Mouse (Mus musculus): ENCODE measurements around the gene Heatr4.
"Not testable (repeated sequence)": the region's sequence is repeated elsewhere in the genome, so short reads cannot be mapped to it uniquely, and the experiment has no call there.

The Heatr4 gene

GRCm38 (mm10) chr12:83938592-83938991 lies 46.1 kb downstream of the Heatr4 start:
- not testable (repeated sequence) for DNase-seq (ENCODE audit: low read depth, low spot score)

- no peak for DNase-seq (ENCODE audit: low read depth, low spot score)
Measured at GRCm38 (mm10) chr12:83937600-83937999, 47.1 kb downstream of the Heatr4 start.

GRCm38 (mm10) chr12:83929186-83929804 lies 55.4 kb downstream of the Heatr4 start:
- DNase-seq (ENCODE audit: low read depth, low spot score), result peak; percentile 61

- DNase-seq (ENCODE audit: low read depth, low spot score), result no peak
Measured at GRCm38 (mm10) chr12:83927747-83928146, 56.9 kb downstream of the Heatr4 start.

GRCm38 (mm10) chr12:83926061-83926460 lies 58.6 kb downstream of the Heatr4 start:
- no peak for DNase-seq (ENCODE audit: low read depth, low spot score)

GRCm38 (mm10) chr12:83925160-83925703 lies 59.4 kb downstream of the Heatr4 start:
- DNase-seq (ENCODE audit: low read depth, low spot score), result no peak

GRCm38 (mm10) chr12:83924332-83924731 lies 60.3 kb downstream of the Heatr4 start:
- no peak for DNase-seq (ENCODE audit: low read depth, low spot score)

- no peak for DNase-seq (ENCODE audit: low read depth, low spot score)
Measured at GRCm38 (mm10) chr12:83923486-83923859, 61.2 kb downstream of the Heatr4 start.

- no peak for DNase-seq (ENCODE audit: low read depth, low spot score)
Measured at GRCm38 (mm10) chr12:83922724-83923485, 61.7 kb downstream of the Heatr4 start.

- DNase-seq (ENCODE audit: low read depth, low spot score), result peak; percentile 98
Measured at GRCm38 (mm10) chr12:83921535-83922381, 62.9 kb downstream of the Heatr4 start, which contains the start of gene Numb. Gene Numb (minus strand): TSS chr12:83921934.

- DNase-seq (ENCODE audit: low read depth, low spot score), result no peak
Measured at GRCm38 (mm10) chr12:83920721-83921441, 63.8 kb downstream of the Heatr4 start.

GRCm38 (mm10) chr12:83916884-83917283 lies 67.8 kb downstream of the Heatr4 start:
- DNase-seq (ENCODE audit: low read depth, low spot score), result no peak

GRCm38 (mm10) chr12:83914797-83915196 lies 69.9 kb downstream of the Heatr4 start:
- no peak for DNase-seq (ENCODE audit: low read depth, low spot score)

- DNase-seq (ENCODE audit: low read depth, low spot score), result no peak
Measured at GRCm38 (mm10) chr12:83914202-83914740, 70.4 kb downstream of the Heatr4 start.

- no peak for DNase-seq (ENCODE audit: low read depth, low spot score)
Measured at GRCm38 (mm10) chr12:83910451-83910850, 74.2 kb downstream of the Heatr4 start.

All from CD4-positive helper T cell, adult 2 months (primary cell).